Mouse (Mus musculus): ENCODE data around the gene Man2c1. TPM values are rescaled to one million over a fixed set of nuclear protein-coding genes. Genes with fewer than 3 reads are reported as not detected.

Man2c1 gene
- polyA plus RNA-seq (2012; rRNA removed): 80.1 and 106 TPM in 2 replicates

DNA sequence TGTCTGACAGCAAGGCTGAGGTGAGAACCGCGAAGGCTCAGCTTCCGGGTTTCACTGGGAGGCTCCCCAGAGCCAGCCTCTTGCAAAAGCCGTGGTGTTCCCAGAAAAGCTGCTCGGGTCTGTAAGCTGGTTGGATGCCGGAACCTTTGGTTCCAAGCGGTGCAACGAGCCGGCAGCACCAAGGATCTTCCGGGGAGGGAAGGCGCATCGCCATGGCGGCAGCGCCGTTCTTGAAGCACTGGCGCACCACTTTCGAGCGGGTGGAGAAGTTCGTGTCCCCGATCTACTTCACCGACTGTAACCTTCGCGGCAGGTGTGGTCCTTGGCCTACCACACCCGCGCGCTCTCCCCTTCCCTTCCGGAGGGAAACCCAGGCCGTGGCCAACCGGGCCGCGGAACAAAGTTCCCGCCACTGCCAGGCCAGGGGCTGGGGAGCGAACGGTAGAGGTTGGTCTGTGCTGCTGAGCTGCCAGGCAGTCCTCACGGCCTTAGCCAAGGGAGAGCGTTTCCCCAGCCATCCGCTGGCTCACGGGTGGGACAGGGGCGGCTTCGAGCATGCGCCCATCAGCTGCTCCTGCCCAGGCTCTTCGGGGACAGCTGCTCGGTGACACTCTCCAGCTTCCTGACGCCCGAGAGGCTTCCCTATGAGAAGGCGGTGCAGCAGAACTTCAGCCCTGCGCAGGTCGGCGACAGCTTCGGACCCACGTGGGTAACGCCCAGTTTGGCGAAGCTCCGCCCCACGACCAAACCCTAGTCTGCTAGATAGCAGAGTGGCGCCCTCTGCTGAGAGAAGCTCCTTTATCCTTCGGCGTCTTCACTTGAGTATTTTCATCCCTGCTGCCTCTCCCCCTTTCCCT is at the start of gene Man2c1:
Gene Man2c1, plus strand, starts transcription at position 114 of the 857 bp plus-strand sequence.

DNA sequence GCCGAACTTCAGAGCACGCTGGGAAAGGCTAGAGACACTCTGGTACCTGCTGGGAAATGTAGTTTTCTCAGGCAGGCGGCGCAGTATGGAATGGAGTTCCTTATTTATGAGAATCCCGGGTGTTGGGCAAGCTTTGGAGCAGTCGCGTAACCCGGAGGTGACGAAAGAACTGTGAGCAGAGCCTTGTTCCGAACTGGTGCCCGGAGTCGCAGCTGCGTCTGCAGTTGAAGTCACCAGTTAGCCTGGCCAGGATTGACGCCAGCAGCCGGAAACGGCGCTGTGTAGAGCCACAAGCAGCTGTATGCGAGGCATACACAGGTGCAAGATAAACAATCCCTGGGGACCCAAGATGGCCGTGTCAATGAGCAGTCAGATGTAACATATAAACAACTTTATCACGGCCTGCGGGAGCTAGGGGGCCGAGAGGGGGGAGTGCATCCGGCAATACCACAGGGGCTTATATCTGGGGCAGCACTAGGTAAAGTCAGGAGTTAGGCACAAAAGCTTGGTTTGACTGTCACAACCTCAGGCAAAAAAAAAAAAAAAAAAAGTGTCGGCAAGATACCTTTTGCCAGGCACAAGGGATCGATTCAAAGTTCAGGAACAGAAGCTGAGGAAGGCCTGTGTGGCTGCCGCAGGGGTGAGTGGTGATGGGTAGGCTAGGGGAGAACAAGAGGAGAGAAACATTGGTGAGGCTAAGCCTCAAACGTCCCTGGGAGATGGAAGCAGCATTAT is 17.8 kb downstream of the Man2c1 start, which contains the start of gene Neil1:
Gene Neil1, minus strand, starts transcription at position 162 of the 735 bp plus-strand sequence.

DNA sequence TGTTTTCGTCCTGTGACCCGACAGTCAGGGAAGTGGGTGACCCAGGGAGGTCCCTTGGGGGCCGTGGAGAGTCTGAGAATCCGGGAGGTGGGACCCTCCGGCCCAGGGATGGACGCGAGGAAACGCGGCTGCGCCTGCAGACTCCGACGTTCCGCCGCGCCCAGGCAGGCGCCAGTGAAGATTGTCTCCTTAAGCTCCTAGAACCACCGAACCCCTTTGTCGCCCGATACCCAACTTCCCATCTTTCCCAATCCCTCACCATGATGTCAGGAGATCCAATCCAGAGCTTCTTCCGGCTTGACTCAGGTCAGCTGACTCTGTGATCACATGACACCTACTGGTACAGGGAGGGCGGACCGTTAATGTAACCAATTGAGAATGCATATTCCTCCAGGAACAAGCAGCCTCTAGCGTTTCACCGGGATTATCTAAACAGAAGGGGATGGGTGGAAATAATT is 27.6 kb downstream of the Man2c1 start, which contains the start of gene Commd4:
Gene Commd4, minus strand, starts transcription at position 319 of the 458 bp plus-strand sequence.

Other genes with a start within 250 kb of the Man2c1 start
- 6.7 and 8.9 TPM in 2 replicates for gene Snx33, start 202.3 kb upstream of the Man2c1 start, polyA plus RNA-seq (2012; rRNA removed)
- gene Imp3, start 193.2 kb upstream of the Man2c1 start, polyA plus RNA-seq (2012; rRNA removed): 103 and 126 TPM in 2 replicates
- gene Snupn, start 179.8 kb upstream of the Man2c1 start, polyA plus RNA-seq (2012; rRNA removed): 16.5 and 19.8 TPM in 2 replicates
- 26.1 and 37.2 TPM in 2 replicates for gene Ptpn9, start 135.8 kb upstream of the Man2c1 start, polyA plus RNA-seq (2012; rRNA removed)
- 55.8 and 88.4 TPM in 2 replicates for gene Sin3a, start 58.6 kb upstream of the Man2c1 start, polyA plus RNA-seq (2012; rRNA removed)
- gene Neil1, start 17.6 kb downstream of the Man2c1 start, polyA plus RNA-seq (2012; rRNA removed): 7.5 and 9.3 TPM in 2 replicates
- gene Commd4, start 27.6 kb downstream of the Man2c1 start, polyA plus RNA-seq (2012; rRNA removed): 133 and 143 TPM in 2 replicates
- gene Trcg1, start 105.9 kb downstream of the Man2c1 start, polyA plus RNA-seq (2012; rRNA removed): not detected in 2 replicates
- 6.3 and 9.0 TPM in 2 replicates for gene 1700017B05Rik, start 131.9 kb downstream of the Man2c1 start, polyA plus RNA-seq (2012; rRNA removed)